Mouse (Mus musculus): ENCODE data around the gene Tspan17.

DNA sequence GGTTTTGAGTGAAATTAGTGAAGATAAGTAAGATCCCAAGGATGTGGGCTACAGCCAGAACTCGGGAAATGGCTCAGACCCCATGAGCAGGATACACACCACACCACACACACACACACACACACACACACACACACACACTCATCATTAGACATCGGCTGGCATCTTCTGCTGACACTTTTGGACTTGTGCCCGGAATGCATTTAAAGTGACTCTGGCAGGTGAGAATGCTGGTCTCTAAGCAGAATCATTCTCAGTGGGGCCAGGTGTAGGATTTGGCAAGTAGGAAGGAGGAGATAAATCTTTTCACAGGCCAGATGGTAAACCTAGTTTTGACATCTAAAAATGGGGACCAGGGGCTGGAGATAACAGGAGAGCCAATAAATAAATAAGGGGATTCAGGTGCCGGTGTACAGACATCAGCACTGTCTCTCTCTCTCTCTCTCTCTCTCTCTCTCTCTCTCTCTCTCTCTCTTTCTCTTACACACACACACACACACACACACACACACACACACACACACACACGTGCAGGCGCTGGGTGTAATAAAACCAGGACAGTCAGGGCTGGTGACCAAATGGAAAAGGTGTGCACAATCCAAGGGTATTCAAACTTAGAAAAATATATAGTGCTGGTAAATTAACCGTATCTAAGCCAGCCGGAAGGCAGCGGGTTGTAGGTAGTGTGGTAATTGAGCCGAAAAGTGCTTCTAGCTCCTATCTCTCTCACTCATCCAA, 31.9 kb upstream of the Tspan17 start:
- no peak for TF ChIP-seq CTCF (IDR thresholded peaks at IDR 0.05; ENCODE audit: borderline replicate concordance, insufficient read depth, low read length)
- no peak for TF ChIP-seq POLR2A (IDR thresholded peaks at IDR 0.05; ENCODE audit: low read depth, low read length)

All from embryonic fibroblast, embryonic 13.5 days (primary cell).